Mouse (Mus musculus) effector memory CD4-positive, alpha-beta T cell, adult 7 months (primary cell): ENCODE data around the gene Srpx2. TPM values are rescaled to one million over a fixed set of nuclear protein-coding genes. Genes with fewer than 3 reads are reported as not detected.

Experiments
- polyA plus RNA-seq: library from polyadenylated mRNA; unstranded; fragments of 100-300 nt; shearing (Covaris generic); gene quantifications from one replicate; pipeline ENCODE4 v1.2.1, GENCODE M21; 2017

Gene Srpx2
- not detected for polyA plus RNA-seq

GRCm38 (mm10) chrX:133908261-133908660, at the start of gene Srpx2:
TSS of gene Srpx2 (plus strand) at chrX:133908426.

GRCm38 (mm10) chrX:133898014-133898542, 10.1 kb upstream of the Srpx2 start, which contains the start of gene Tspan6:
TSS of gene Tspan6 (minus strand) at chrX:133898429.

GRCm38 (mm10) chrX:133981231-133982002, 73.2 kb downstream of the Srpx2 start, which contains the start of gene Sytl4:
TSS of gene Sytl4 (minus strand) at chrX:133981812.

Other genes starting within 250 kb of the Srpx2 start
- not detected for gene Pcdh19, start 219.4 kb upstream of the Srpx2 start, polyA plus RNA-seq
- gene Tnmd, start 57.4 kb upstream of the Srpx2 start, polyA plus RNA-seq: not detected
- gene Tspan6, start 10.0 kb upstream of the Srpx2 start, polyA plus RNA-seq: 1.9 TPM
- not detected for gene Sytl4, start 73.4 kb downstream of the Srpx2 start, polyA plus RNA-seq
- gene Cstf2, start 150.8 kb downstream of the Srpx2 start, polyA plus RNA-seq: 44.1 TPM